Mouse (Mus musculus): Measurements from ENCODE around the gene Sparcl1.

Sparcl1 gene

DNA sequence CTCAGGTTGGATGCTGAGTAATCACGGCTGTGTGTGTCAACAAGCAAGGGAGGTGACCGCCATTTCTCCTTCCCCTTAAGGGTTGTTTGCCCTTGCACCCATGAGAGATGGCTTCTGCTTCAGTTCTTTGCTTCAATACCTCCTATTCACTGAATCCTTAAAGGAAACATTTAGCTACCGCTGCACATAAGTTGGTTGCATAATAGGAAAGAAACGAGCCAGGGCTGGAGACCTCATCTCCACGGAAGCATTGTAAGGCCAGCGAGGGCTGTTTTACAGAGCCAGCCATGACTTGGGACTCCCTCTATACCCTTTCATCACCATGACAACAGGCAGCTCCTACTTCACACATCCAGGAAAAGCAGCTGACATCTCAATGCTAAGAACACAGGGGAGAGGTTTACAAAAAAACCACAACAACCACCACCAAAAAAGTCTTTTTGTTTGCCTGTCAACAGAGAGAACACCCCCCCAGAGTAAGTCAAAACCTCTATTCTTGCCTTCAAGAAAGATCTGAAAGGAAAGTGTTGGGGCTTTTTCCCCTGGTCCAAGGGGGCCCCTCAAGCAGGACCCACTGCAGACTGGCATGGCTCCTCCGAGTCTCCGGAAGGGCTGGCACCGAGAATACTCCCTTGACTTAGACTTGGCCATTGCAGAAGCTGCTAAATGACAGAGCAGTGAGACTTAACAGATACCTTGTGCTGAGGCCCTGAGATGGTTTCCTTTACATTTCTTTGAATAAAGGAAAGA, 3.2 kb downstream of the Sparcl1 start:
- DNase-seq (ENCODE audit: low spot score in 2 of 2), result no peak

DNA sequence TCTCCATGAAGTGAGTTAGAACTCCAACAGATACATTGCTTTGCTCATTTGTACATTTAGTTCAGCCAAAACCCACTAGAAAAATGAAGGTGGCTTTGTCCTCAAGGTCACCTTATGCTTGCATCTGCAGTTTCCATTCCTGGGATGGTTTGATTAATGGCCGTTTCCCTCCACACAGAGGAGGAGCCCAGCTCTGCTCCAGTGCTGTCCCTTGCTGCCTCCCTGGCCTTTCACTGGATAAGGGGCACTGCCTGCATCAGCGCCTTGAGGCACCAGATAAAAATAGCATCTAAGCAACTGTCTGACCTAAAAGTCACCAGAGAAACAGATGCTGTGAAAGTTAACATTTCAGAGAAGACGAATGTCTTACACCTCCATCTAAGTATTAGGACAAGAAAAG, 4.0 kb downstream of the Sparcl1 start:
- no peak for DNase-seq (ENCODE audit: low spot score in 2 of 2)

DNA sequence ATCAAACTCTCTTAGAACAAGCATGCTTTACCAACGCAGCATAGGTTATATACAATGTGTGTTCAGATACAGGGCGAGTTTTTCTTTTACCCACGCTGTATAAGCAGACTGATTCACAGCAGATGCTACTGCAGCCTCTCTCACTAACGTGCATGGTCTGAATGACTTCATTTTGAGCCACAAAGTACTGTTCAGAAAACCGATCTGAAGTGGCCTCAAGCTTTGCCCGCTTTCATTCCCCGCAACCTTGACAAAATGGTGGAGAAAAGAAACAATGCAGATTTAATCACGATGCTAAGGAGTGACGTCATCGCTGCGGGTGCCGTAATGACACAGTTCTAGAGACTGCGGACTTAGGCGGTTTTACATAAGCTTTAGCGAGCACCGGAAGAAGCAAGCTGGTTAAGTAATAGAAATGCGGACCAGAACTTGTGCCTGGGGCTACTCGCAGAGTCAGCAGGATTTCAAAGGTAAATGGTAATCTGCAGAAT, 4.6 kb downstream of the Sparcl1 start:
- DNase-seq (ENCODE audit: low spot score in 2 of 2), result no peak

DNA sequence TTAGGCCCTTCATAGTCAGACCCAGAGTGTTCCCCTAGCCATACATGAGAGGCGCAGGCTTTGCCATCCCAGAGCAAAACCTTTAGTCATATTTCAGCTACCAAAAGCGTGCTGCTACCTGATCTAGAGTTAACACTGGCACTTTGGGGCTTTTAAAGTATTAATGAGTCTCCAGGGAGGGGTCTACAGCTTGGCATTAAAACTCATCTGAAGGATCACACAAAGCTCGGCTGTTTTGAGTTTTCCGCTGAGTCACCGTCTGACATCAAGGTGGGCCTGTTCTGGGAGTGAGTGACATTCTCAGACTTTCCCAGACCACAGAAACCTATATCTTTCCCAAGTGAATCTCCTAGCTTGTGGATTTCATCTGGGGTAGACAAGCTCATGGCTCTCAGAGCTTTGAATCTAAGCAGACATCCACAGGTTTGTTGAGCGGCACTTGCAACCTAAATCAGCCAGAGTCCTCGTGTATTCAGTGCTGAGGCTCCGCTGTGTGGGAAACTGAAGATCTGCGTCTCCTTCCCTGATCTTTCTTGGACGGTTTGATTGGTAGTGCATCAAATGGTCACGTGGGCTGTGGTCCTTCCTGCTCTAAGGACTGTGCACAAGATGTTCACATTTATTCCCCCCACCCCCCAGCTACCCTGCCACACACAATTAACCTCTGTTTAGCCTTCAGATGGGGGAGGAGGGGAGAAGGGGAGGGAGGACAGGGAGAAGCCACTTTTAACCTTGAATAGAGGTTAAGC, 5.2 kb downstream of the Sparcl1 start:
- no peak for DNase-seq (ENCODE audit: low spot score in 2 of 2)

DNA sequence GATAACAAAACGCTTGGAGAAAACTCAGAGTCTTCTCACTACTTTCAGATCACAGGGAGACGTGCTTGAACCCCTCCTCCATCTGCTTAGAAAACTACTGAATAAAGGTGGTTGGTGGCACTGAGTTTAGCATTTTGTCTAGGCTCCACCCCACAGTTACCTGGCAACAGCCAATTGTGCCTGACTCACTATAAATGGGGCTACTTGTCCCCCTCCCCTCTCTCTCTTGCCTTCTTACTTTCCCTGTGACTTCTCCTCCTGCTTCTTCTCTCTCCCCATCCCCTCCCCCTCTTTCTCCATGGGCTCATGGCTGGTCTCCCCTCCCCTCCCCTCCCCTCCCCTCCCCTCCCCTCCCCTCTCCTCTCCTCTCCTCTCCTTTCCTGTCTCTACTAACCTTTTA, 9.4 kb downstream of the Sparcl1 start:
- no peak for DNase-seq (ENCODE audit: low spot score in 2 of 2)

DNA sequence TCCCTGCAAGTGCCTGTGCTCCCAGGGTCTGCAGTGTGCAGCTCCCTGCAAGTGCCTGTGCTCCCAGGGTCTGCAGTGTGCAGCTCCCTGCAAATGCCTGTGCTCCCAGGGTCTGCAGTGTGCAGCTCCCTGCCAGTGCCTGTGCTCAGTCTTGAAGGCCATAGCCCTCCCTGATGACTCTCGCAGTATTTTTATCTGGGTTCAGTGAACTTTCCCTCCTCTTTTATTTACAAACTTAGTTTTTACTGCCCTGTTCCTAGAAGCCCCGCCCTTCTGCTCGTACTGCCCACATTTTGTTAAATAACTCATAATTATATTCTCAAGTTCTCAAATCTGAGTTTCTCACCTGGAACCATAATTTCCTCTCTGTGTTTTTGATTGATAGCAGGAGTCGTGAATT, 10.4 kb downstream of the Sparcl1 start:
- no peak for DNase-seq (ENCODE audit: low spot score in 2 of 2)

DNA sequence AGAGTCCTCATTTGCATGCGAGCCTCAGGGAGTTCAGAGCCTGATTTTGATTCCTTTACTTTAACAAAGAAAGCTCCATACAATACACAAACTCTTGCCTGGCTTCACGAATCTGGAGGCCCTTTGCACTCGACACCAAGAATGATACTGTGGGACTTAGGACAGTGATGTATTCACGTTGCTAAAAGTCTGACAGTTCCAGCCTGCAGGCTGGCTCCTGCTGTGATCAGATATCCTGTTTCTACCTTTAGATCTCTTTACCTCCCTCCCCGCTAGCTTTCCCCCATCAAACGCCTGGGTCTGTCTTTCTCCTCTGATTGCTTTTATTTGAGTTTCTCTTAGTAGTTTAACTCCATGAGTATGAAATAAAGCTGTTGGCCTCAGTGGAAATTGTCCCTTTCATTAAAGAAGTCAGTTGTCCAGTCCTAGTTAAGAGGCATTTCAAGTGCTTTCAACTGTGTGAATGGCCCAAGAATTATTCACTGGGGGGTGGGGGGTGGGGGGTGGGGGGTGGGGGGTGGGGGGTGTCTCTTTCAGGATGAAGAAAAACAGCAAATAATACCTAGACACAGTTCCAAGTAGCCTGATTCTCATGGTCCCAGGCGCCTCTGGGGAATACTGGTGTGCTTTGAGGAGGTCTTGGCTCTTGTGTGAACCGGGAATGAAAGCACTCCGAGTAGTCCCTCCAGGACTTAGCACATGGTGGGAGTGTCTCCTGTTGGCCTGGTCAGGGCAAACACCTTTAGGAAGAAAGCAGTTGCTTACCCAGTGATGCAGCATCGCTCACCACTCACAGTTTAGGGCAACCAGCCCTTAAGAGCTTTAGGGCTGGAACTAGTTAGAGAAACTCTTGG, 11.6 kb downstream of the Sparcl1 start:
- DNase-seq (ENCODE audit: low spot score in 2 of 2), result no peak

DNA sequence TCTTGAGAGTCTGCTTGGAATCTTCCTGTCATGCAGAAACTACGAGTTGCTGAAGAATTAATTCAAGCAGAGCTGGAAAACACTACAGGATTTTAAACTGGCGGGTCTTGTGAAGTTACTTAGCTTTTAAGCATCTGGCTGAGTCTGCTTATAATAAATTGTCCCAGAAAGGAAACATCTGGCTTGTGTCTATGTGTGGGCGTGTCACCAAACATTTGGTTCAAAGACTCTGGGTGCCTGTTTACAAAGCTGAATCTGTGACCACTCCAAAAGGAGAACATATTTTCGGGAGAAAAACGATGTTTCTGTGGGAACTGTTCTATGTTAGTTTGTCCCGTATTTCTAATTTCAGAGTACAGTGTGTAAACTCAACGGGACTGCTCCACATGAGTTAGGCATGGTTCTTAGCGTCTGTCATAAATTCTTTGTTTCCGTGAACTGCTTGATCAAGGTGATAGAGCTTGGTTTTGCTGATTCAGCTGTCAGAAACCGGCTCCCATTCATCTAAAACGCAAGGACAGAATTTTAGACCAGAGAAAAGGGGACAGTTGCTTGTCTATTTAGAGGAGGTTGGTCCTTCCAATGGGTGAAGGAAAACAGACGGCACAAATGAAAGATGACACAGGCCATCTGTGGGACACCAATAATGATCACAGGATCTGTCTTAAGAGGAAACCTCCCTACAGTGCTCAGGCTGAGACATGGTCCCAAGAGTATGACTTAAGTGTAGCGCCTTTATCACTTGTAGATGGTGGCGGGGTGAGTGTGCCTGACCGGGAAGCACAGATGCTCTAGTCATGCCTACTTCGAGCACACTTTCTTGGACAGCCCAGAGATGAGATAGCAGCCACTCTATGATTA, 17.2 kb downstream of the Sparcl1 start:
- DNase-seq (ENCODE audit: low spot score in 2 of 2), result peak in 1 of 2 experiments; percentile 41

DNA sequence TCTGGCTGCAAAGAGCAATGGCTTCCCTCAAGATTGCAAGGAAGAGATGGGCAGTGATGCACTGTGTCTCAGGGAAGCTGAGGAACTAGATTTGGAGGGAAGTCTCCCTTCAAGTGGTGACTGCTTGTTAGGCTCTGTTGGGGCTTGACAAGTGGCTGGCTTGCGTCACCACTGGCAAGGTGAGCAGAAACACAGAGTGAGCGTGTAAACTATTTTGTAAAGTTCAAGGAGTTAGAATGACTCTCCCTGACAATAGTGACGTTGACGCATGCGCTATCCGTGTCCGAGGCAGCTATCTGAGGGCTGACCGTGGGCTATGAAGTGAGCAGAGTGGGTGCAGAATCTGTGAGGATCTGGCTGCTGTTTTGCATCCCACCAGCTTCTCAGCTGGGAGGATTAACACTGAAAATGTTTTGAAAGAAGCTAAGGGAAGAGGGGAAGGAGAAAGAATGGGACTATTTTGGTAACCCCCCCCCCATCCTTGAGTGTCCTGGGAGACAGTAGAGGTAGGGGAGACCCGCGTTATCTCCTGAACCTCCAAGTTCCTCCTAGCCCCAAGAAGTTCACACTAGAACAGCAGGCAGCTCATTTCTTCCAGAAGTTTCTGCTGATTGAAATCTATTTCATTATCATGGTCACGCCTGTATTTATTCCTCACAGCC, 18.0 kb downstream of the Sparcl1 start:
- DNase-seq (ENCODE audit: low spot score in 2 of 2), result no peak

DNA sequence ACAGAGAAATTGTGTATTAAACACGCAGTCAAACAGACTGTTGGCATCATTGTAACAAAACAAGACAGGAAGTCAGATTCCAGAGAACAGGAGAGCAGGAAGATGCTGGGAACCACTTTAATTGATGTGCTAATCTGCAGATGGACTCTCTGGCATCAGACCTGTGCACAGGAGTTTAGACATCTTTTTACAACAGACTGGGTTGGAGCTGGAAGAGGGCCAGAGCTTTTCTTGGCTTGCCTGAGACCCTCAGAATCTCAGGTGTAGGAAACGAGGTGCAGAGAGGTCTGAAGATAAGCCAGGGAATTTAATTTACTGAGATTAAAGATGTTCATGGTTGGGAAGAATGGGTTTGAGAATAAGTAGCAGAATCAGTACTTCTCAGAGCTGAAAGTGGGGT, 23.8 kb downstream of the Sparcl1 start:
- DNase-seq (ENCODE audit: low spot score in 2 of 2), result no peak

DNA sequence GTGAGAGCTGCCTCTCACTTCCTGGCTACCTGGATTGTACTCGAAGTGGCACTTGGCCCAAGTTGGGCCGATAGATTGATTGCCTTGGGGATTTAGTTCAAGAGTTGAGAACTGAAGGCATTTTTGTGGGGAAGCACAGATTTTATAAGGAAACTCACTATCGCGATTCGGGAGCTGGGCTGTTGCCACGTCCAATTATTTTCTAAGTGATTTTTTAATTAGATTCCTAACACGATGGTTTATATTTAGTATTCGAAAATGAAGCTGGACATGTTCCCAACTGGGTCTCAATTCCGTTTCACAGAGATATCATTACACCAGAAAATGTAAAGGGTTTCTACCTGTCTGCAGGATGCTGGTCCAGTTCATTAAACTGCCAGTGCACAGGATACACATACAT, 28.2 kb downstream of the Sparcl1 start:
- no peak for DNase-seq (ENCODE audit: low spot score in 2 of 2)

DNA sequence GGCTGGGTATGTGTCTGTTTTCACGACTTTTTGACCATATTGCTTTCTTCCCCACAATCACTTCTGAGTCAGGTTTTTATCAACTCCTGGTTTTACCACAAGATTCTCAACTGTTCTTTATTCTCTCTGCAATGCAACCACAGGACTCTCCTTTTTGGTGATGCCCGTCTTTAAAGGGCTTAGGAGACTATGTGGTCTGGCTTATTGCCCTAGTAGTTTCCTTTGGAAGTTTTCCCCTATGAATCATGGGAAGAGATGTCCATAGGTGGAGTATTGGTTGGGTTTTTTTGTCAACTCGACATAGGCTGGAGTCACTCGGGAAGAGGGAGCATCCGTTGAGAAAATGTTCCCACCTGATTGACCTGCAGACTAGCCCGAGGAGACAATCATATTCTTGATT, 32.8 kb downstream of the Sparcl1 start:
- DNase-seq (ENCODE audit: low spot score in 2 of 2), result no peak

DNA sequence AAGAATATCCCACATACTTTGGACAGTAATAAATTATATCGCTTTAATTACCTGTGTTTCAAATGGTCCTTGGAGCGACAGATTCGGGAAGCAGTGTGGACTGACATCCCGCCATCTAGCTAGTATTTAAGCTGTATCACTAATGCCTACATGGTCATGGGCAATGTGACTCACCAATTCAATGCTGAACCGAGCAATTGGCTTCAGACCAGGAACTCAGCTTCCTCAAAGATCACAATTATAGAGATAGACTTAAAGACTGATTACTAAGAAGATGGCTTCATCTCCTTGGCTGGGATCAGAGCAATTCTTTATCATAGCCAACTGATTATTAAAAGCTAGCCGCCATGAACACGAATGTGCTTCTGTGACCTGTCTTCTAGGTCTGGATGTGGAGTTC, 36.0 kb downstream of the Sparcl1 start, which contains the start of gene Gm17660:
Gene Gm17660, minus strand, starts transcription at position 101 of the 400 bp plus-strand sequence.
- DNase-seq (ENCODE audit: low spot score in 2 of 2), result no peak

DNA sequence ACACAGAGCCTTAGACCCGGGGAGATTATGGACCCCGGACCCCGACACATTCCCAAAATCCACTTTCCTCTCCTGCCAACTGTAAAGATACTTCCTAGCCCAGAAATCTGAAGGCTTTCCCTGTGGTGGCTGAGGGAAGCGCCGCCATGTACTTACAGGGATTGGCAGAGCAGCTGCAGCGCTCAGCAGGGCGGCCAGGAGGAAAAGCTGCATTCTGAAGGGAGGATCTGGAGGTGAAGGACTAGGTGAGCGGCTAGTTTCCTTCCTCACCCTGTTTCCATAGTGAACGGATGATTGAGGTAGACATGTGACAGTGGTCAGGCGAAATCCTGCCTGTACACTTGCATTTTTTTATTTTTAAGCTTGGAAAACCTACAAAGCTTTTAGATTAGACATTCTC, 37.2 kb downstream of the Sparcl1 start:
- DNase-seq (ENCODE audit: low spot score in 2 of 2), result no peak

DNA sequence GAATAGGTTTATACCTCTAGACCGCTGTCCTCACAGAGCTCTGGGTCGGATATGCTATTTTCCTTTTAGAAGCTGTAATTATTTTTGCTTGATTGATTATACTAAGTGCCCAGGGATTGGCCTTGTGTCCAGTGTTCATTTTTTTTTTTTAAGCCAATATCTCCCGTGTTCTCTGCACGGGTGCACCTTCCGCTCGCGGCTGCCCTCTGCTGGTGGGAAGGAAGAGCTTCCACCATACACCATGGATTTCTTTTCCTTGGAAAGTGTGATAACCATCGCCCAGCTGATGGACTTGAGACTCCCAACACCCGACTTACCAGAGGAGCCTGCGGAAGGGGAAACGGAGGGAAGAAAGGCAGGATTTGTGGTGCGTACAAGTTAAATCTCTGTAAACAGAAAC, 39.1 kb downstream of the Sparcl1 start:
- peak in 1 of 2 experiments; percentile 78 for DNase-seq (ENCODE audit: low spot score in 2 of 2)

DNA sequence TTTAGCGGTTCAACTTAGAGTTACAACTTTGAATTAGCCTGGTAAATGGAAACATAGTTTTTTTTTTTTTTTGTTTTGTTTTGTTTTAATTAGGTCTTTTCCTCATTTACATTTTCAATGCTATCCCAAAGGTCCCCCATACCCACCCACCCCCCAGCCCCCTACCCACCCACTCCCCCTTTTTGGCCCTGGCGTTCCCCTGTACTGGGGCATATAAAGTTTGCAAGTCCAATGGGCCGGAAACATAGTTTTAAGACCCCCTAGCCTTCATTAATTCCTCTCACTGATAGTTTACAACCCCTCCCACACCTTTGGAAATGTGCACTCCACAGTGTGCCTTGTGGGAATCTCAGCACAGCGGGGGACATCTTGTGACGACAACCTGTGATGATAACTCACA, 39.9 kb downstream of the Sparcl1 start:
- no peak for DNase-seq (ENCODE audit: low spot score in 2 of 2)

DNA sequence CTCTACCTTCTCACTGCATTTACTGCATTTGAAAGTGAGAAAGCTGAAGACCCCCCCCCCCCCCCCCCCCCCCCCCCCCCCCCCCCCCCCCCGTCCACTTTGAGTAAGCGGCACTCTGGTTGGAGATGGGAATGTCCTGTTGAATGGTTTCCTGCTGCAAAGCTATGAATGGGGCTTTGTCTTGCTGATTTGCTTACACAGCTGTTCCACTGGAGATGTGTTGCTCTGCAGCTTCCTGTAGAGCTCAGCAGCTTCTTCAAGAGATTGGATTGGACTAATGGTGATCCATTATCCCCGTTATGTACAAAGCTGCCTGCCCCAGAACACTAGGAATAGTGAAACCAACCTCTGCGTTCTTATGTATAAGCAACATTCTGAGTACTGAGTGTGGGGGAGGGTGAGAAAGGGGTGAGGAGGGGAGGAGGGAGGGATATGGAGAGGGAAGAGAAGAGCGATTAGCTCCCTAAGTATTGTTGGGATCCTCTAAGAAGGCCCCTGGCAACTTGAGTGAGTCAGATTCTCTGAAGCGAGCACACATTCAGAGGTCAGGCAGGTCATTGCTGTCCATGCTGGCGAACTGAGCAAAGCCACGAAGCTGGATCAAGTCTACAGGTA, 41.2 kb downstream of the Sparcl1 start:
- no peak for DNase-seq (ENCODE audit: low spot score in 2 of 2)

DNA sequence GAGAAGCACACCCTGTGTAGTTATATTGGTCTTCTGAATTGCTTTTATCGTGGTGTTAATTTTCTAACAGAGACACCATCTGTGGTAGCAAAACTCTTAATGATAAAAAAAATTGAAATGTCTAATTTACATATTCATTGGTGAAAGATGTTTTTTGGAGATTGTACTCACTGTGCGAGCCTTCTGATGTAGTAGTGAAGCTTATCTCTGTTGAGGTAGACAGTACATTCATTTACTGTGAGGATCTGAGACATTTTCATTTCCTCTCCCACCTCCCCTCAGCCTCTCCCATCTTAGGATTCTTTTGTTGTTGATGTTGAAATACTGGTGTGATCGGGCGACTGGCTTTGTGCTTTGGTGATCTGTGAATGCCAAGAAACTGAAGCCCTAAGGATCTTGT, 42.5 kb downstream of the Sparcl1 start:
- DNase-seq (ENCODE audit: low spot score in 2 of 2), result no peak

DNA sequence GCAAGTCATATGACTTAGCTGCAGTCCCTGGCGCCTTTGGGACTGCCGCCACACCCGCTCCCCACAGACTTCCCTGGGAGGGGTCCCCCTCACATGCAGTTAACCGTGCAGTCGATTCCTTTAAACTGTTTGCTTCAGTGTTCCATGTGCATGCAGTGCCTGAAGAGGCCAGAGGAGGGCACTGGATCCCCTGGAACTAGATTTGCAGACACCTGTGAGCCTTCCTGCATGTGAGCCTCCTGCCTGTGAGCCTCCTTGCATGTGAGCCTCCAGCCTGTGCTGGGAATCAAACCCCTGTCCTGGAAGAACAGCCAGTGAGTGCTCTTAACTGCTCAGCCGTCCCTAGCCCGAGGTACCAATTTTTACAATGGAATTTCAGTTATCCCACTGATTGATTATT, 44.8 kb downstream of the Sparcl1 start:
- DNase-seq (ENCODE audit: low spot score in 2 of 2), result no peak
